Mouse (Mus musculus): Measurements from ENCODE around the gene Rasgef1b. TPM values are rescaled to one million over a fixed set of nuclear protein-coding genes. Genes with fewer than 3 reads are reported as not detected.

The Rasgef1b gene
- total RNA-seq, 1 experiment from 2014 or later: 7.2 TPM

- DNase-seq: peak; percentile 17
Observed at GRCm38 (mm10) chr5:99541321-99541895, 187.5 kb downstream of the Rasgef1b start.

GRCm38 (mm10) chr5:99533416-99533815 is 195.4 kb downstream of the Rasgef1b start:
- peak; percentile 14 for DNase-seq

- DNase-seq: no peak
Observed at GRCm38 (mm10) chr5:99526797-99527201, 202.1 kb downstream of the Rasgef1b start.

- no peak for DNase-seq
Observed at GRCm38 (mm10) chr5:99525649-99526048, 203.2 kb downstream of the Rasgef1b start.

GRCm38 (mm10) chr5:99522571-99523269 is 206.1 kb downstream of the Rasgef1b start:
- no peak for DNase-seq

- peak; percentile 30 for DNase-seq
Observed at GRCm38 (mm10) chr5:99521411-99521810, 207.5 kb downstream of the Rasgef1b start.

DNA sequence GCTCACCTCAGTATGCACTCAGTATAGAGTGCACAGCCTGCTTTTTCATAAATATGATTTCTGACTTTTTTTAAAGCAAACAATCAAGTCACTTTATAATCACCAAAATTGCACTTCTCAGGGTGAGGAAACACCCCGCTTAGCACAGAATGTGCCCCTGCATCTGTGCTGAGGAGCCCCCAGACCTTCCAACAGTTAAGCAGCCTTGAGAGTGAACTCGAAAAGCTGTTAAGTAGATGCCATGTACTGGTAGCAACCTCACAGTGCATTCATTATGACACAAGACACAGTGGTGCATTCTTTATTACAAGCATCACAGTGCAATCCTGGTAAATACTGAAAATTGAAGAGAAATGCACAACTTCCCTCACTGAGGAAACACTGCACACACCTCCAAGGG is 209.3 kb downstream of the Rasgef1b start:
- DNase-seq: no peak

GRCm38 (mm10) chr5:99519023-99519422 is 209.8 kb downstream of the Rasgef1b start:
- no peak for DNase-seq

GRCm38 (mm10) chr5:99516207-99516606 is 212.7 kb downstream of the Rasgef1b start:
- DNase-seq: no peak

- no peak for DNase-seq
Observed at GRCm38 (mm10) chr5:99515764-99516163, 213.1 kb downstream of the Rasgef1b start.

DNA sequence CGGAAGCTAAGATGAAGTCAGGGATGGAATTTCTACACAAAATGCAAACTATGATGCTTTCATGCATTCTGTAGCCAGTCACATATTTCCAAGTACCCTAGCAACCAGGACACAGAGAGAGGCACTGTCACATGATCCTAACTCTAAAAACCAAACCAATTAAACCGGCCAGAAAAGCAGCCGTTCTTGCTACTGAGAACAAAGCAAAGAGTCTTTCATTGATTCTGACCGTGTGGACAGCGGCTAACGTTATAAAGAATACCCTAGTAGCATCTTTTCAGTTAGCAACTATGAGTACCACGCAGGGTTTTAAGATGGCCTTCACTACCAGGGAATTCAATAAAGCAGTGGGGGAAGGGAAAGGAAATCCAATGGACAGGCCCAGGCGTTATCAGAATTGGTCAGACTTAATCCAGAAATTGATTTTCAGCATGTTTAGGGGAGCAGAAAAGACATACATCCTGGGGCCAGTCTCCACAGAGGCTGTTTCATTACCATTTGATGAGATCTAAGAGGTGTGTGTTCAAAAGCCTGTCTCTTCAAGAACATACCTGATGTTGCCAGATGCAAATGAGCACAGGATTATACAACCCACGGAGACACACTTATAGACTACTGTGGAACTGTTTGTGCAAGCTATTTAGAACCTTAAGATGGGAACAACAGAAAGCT is 215.5 kb downstream of the Rasgef1b start:
- DNase-seq: no peak

- DNase-seq: no peak
Observed at GRCm38 (mm10) chr5:99511081-99511480, 217.8 kb downstream of the Rasgef1b start.

GRCm38 (mm10) chr5:99506109-99506508 is 222.8 kb downstream of the Rasgef1b start:
- no peak for DNase-seq

DNA sequence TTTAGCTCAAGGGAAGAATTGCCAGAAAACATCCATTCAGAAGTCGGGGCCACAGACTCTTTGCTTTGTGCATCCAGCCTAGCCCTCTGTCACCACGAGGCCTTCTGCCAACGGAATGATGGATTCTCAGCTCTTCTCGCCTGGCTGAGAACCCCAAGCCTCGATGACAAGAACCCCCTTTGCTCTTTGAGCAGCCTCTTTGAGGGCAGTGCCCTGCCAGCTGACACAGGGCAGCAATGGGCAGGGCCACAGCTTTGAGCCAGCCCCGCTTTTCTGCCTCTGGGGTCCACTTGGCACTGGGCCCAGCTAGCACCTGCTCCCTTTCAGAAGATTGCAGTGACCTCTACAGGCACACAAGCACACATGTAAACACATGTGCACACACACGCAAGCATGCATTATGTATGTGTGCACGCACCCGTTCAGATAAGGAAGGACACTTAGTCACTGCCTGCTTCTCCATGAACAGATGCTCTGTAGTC is 224.5 kb downstream of the Rasgef1b start:
- DNase-seq: peak; percentile 13

DNA sequence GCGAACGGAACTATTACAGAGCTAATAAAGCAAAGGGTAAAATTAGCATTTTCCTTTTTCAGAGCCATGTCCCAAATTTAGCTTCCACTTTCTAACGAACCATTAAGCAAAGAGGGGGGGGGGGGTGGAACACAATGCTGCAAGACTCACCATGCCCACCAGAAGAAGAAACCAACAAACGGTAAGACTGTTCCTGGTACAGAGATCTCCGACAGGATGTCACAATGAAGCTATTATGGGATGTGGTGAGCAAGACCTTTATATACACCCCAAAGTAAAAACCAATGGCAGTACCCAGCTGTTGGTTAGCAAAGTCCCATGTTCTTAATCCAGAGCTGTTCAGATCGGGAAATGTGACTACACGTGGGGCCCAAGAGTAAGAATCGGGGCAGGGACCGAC is 226.2 kb downstream of the Rasgef1b start:
- DNase-seq: no peak

DNA sequence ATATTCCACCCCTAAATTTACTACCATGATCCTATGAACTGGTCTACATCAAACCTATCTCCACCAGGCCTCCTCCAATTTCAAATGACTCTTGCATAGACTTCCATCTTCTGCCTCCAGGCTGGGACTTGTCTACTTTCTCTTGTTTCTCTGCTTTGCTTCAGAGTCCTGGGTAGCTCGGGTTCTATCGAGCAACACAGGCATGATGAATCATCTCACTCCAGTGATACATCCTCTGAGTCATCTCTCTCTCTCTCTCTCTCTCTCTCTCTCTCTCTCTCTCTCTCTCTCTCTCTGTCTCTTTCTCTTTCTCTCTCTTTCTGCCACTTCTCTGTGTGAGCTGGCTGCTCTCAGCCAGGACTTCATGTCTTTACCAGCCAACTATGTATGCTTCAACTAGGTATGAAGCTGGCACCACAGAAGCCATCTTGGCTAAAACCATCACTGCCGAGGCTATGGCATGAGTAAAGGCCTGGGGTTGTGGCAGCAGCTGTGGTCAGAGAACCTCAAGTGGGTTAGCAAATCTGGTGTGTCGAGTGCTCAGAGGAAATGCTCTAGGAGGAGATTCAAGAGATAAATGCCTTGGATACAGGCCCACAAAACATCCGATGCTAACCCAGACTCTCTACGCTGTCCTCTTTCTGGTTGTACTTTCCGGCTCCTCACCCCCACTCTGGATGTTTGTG is 229.3 kb downstream of the Rasgef1b start:
- DNase-seq: no peak

- no peak for DNase-seq
Observed at GRCm38 (mm10) chr5:99497856-99498255, 231.0 kb downstream of the Rasgef1b start.

GRCm38 (mm10) chr5:99496931-99497782 is 231.7 kb downstream of the Rasgef1b start:
- no peak for DNase-seq

DNA sequence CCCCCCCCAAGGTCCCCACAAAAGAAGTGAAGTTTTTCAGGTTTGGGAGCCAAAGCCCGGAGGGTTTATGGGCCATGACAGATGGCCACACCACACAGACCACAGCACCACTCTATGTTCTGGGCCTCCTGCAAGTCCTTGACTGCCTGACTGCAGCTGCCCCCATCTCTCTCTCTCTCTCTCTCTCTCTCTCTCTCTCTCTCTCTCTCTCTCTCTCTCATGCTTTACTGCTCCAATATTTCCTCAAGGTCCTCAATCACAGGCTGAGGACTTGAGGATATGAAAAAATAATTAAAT is 232.8 kb downstream of the Rasgef1b start:
- DNase-seq: no peak

DNA sequence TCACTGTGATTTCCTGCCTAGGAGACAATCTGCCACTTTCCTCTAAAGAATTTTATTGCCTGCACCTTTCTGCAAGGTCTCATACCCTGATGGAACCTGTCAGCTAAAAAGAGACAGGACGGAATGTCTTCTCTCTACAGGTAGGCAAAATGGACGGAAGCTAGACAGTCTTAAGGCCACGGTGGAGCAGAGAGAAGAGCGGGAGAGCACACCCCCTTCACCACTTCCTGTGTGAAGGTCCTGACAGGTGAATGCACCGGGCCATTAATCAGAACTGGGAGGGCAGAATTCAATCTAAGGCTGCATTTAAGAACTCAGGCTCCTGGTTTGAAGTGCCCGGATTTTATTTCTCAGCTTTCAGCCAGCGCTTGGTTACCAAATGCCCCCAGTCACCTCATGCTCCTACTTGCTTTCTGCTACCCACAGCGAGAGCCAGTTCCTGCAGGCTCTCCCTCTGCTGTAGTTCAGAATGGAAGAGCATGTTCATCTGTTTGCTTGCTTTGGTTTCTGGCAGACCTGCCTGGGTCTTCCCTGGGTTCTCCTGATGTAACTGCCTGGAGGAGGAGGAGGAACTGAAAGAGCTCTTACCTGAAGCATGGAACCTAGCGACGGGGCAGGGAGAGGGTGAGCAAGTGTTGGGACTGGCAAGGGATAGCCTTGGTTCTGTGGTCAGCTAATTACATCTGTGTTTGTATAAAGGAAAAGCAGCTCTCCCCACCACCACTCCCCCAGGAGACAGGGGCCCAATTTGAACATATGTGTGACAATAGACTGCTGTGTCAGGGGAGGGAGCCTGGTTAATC is 233.3 kb downstream of the Rasgef1b start:
- DNase-seq: no peak

- no peak for DNase-seq
Observed at GRCm38 (mm10) chr5:99493861-99494260, 235.0 kb downstream of the Rasgef1b start.

Data from adrenal gland, postnatal 25 days (tissue).